Mouse (Mus musculus): ENCODE results near the gene Ccl6.

- TF ChIP-seq POLR2A (IDR thresholded peaks at IDR 0.05; ENCODE audit: extremely low read depth, insufficient read depth, low read length) (no peak), CTCF (IDR thresholded peaks at IDR 0.05; ENCODE audit: extremely low read depth, insufficient read depth, low read length) (no peak)
These were observed 15.8 kb downstream of the Ccl6 start for GRCm38 (mm10) chr11:83576927-83577555.

All from cortical plate, adult 2 months (tissue).